Mouse (Mus musculus) thymus, adult 2 months (tissue): Measurements from ENCODE around the gene Ugt2a1. TPM values are rescaled to one million over a fixed set of nuclear protein-coding genes. Genes with fewer than 3 reads are reported as not detected.
"Not testable (repeated sequence)": the region's sequence is repeated elsewhere in the genome, so short reads cannot be mapped to it uniquely, and the experiment has no call there.

Experiments
- DNase-seq: peaks from one replicate; pipeline ENCODE4 v3.0.0; 2021
- H3K27ac ChIP-seq: fragments of 200-500 bp; 2 replicates; pipeline ENCODE4 v1.5.1; 2012; ENCODE audit warnings: low read length, control low read depth; ENCODE audit not compliant: control insufficient read depth, insufficient read depth
- H3K27me3 ChIP-seq: fragments of 200-500 bp; 2 replicates; pipeline ENCODE4 v1.6.1; 2012; ENCODE audit warnings: mild to moderate bottlenecking, low read length, moderate library complexity, mixed read lengths; ENCODE audit not compliant: control insufficient read depth, insufficient read depth
- H3K36me3 ChIP-seq: fragments of 200-500 bp; 2 replicates; pipeline ENCODE4 v1.6.1; 2012; ENCODE audit warnings: mild to moderate bottlenecking, low read length, moderate library complexity; ENCODE audit not compliant: control insufficient read depth, insufficient read depth
- H3K4me1 ChIP-seq: fragments of 200-500 bp; replicated peaks from 2 replicates; pipeline ENCODE4 v1.6.1; 2012; ENCODE audit warnings: low read length; ENCODE audit not compliant: control insufficient read depth, insufficient read depth
- H3K4me3 ChIP-seq: fragments of 200-500 bp; 2 replicates; pipeline ENCODE4 v1.5.1; 2012; ENCODE audit warnings: mild to moderate bottlenecking, low read length, control low read depth, moderate library complexity; ENCODE audit not compliant: control insufficient read depth, insufficient read depth
- CTCF ChIP-seq: fragments of 200-500 bp; IDR thresholded peaks from 2 replicates; pipeline ENCODE4 v1.5.1; 2012; ENCODE audit warnings: mild to moderate bottlenecking, control low read depth, low read length, moderate library complexity, borderline replicate concordance; ENCODE audit not compliant: control insufficient read depth, poor library complexity, insufficient read depth; ENCODE audit errors: extremely low read depth
- POLR2A ChIP-seq: fragments of 200-500 bp; IDR thresholded peaks from 2 replicates; pipeline ENCODE4 v1.6.1; 2012; ENCODE audit warnings: mild to moderate bottlenecking, low read length, control low read depth, moderate library complexity; ENCODE audit not compliant: control insufficient read depth, poor library complexity, insufficient read depth; ENCODE audit errors: extremely low read depth
- WGBS: fragments of 180-500 bp; shearing (Covaris S2); methylation state at CpG from one replicate; pipeline ENCODE4 v1.1.7; 2018; 5-methylcytosine and 5-hydroxymethylcytosine counted together
- polyA plus RNA-seq: library from polyadenylated mRNA; depleted of rRNA; stranded (reverse); fragments of >200 nt; gene quantifications from 2 replicates; pipeline ENCODE4 v1.2.3, GENCODE M21; 2012

The Ugt2a1 gene
- polyA plus RNA-seq, 1 experiment = not detected

GRCm38 (mm10) chr5:87502687-87503086, 12.0 kb upstream of the Ugt2a1 start:
- no peaks in the 10 kb centered on the region for H3K4me1 ChIP-seq
- WGBS = 81% methylated on average over 1 of the region's 1 CpGs
- no peaks in the 10 kb centered on the region for H3K36me3 ChIP-seq
- H3K4me3 ChIP-seq = no peak overlapping the region
- no peak for DNase-seq
- H3K27ac ChIP-seq = no peak overlapping the region
- TF ChIP-seq POLR2A = no peak
- TF ChIP-seq CTCF = no peak
- no peaks in the 10 kb centered on the region for H3K27me3 ChIP-seq

GRCm38 (mm10) chr5:87499341-87499740, 8.7 kb upstream of the Ugt2a1 start:
- H3K4me3 ChIP-seq = no peak overlapping the region
- no peaks in the 10 kb centered on the region for H3K4me1 ChIP-seq
- no peak for DNase-seq
- no peaks in the 10 kb centered on the region for H3K27me3 ChIP-seq
- TF ChIP-seq CTCF (no peak), POLR2A (no peak)
- H3K36me3 ChIP-seq = no peaks in the 10 kb centered on the region
- H3K27ac ChIP-seq = no peak overlapping the region

- Histone ChIP-seq H3K36me3 (no peaks in the 10 kb centered on the region), H3K4me3 (no peak overlapping the region), H3K4me1 (no peaks in the 10 kb centered on the region), H3K27me3 (no peaks in the 10 kb centered on the region), H3K27ac (no peak overlapping the region)
- TF ChIP-seq CTCF = no peak
- TF ChIP-seq POLR2A = no peak
- no peak for DNase-seq
Observed at GRCm38 (mm10) chr5:87498936-87499335, 8.3 kb upstream of the Ugt2a1 start.

GRCm38 (mm10) chr5:87486706-87487105, 4.0 kb downstream of the Ugt2a1 start, which contains the start of gene Gm43638:
TSS of gene Gm43638 (minus strand) at chr5:87486806.
- 81% methylated on average over 1 of the region's 1 CpGs for WGBS
- not testable (repeated sequence) for H3K27me3 ChIP-seq, DNase-seq, H3K4me3 ChIP-seq, H3K4me1 ChIP-seq, H3K36me3 ChIP-seq, H3K27ac ChIP-seq

GRCm38 (mm10) chr5:87482160-87482559, 8.5 kb downstream of the Ugt2a1 start, which contains the start of gene Ugt2a2:
TSS of gene Ugt2a2 (minus strand) at chr5:87482260.
- H3K36me3 ChIP-seq = no peaks in the 10 kb centered on the region
- no peak within 1 kb of the TSS for H3K27ac ChIP-seq
- 86% methylated on average over 5 of the region's 5 CpGs for WGBS
- no peaks in the 10 kb centered on the region for H3K27me3 ChIP-seq
- no peaks in the 10 kb centered on the region for H3K4me1 ChIP-seq
- no peak for DNase-seq
- no peak within 1 kb of the TSS for H3K4me3 ChIP-seq
- TF ChIP-seq CTCF = no peak
- no peak for TF ChIP-seq POLR2A

GRCm38 (mm10) chr5:87458810-87459209, 31.9 kb downstream of the Ugt2a1 start:
- no peak overlapping the region for H3K27ac ChIP-seq
- H3K4me3 ChIP-seq = no peak overlapping the region
- no peak for DNase-seq
- H3K4me1 ChIP-seq = no peaks in the 10 kb centered on the region
- TF ChIP-seq CTCF = no peak
- no peak for TF ChIP-seq POLR2A
- H3K27me3 ChIP-seq = no peaks in the 10 kb centered on the region
- WGBS = 68% methylated on average over 1 of the region's 1 CpGs
- H3K36me3 ChIP-seq = no peaks in the 10 kb centered on the region

- no peaks in the 10 kb centered on the region for H3K36me3 ChIP-seq
- H3K27me3 ChIP-seq = no peaks in the 10 kb centered on the region
- TF ChIP-seq CTCF (no peak), POLR2A (no peak)
- DNase-seq = no peak
- H3K4me1 ChIP-seq = no peaks in the 10 kb centered on the region
- H3K27ac ChIP-seq = no peak overlapping the region
- no peak overlapping the region for H3K4me3 ChIP-seq
Observed at GRCm38 (mm10) chr5:87457701-87458100, 33.0 kb downstream of the Ugt2a1 start.
